Mouse (Mus musculus) kidney, embryonic 14.5 days (tissue): Measurements from ENCODE around the gene Rnft1. TPM values are rescaled to one million over a fixed set of nuclear protein-coding genes. Genes with fewer than 3 reads are reported as not detected.

Experiments
- ATAC-seq: fragments of 200-750 bp; cut with Nextera tagmentation; 2 replicates; pipeline ENCODE4 v1.8.0; 2017; ENCODE audit warnings: moderate number of reproducible peaks, mild to moderate bottlenecking, moderate TSS enrichment, moderate library complexity; ENCODE audit not compliant: low FRiP score, low TSS enrichment
- H3K27ac ChIP-seq: fragments of 300-500 bp; sonication (generic); 2 replicates; pipeline ENCODE4 v1.5.1; 2014; ENCODE audit warnings: low read depth, mild to moderate bottlenecking, low read length, moderate library complexity, mixed read lengths
- H3K27me3 ChIP-seq: fragments of 300-500 bp; sonication (generic); 2 replicates; pipeline ENCODE4 v1.6.1; 2014; ENCODE audit warnings: mild to moderate bottlenecking, low read length; ENCODE audit not compliant: control insufficient read depth, insufficient read depth
- H3K36me3 ChIP-seq: fragments of 300-500 bp; sonication (generic); 2 replicates; pipeline ENCODE4 v1.6.1; 2014; ENCODE audit warnings: low read length, mixed read lengths; ENCODE audit not compliant: control insufficient read depth, insufficient read depth
- H3K4me1 ChIP-seq: fragments of 300-500 bp; sonication (generic); 2 replicates; pipeline ENCODE4 v1.6.1; 2014; ENCODE audit warnings: low read length, mixed read lengths; ENCODE audit not compliant: control insufficient read depth, insufficient read depth
- H3K4me2 ChIP-seq: fragments of 300-500 bp; sonication (generic); replicated peaks from 2 replicates; pipeline ENCODE4 v1.6.1; 2014; ENCODE audit warnings: low read depth, mild to moderate bottlenecking, low read length
- H3K4me3 ChIP-seq: fragments of 300-500 bp; sonication (generic); 2 replicates; pipeline ENCODE4 v1.5.1; 2014; ENCODE audit warnings: mild to moderate bottlenecking, low read length
- H3K9ac ChIP-seq: fragments of 300-500 bp; sonication (generic); 2 replicates; pipeline ENCODE4 v1.6.1; 2014; ENCODE audit warnings: low read depth, mild to moderate bottlenecking, low read length, moderate library complexity
- H3K9me3 ChIP-seq: fragments of 300-500 bp; sonication (generic); 2 replicates; pipeline ENCODE4 v1.6.1; 2016; ENCODE audit warnings: low read length; ENCODE audit not compliant: control insufficient read depth
- WGBS: fragments of 180-500 bp; shearing (Covaris S2); extraction: QIAGEN DNeasy Blood & Tissue Kit; methylation state at CpG from one replicate; pipeline ENCODE4 v1.1.7; 2014; 5-methylcytosine and 5-hydroxymethylcytosine counted together
- polyA plus RNA-seq: library from polyadenylated mRNA; unstranded; fragments of >200 nt; fragmentation: Nextera tagmentation; extraction: Ambion mirVana; gene quantifications from 2 replicates; pipeline ENCODE4 v1.2.1, GENCODE M21; 2014

The Rnft1 gene
- polyA plus RNA-seq, 1 experiment from 2014 or later = 39.0 TPM

- 95% methylated on average over 1 of the region's 1 CpGs for WGBS
- no peak for ATAC-seq
These were observed 63.0 kb downstream of the Rnft1 start for GRCm38 (mm10) chr11:86547412-86547811.

More at GRCm38 (mm10) chr11:86547412-86547811, 63.0 kb downstream of the Rnft1 start:
- no peak overlapping the region for H3K4me2 ChIP-seq
- H3K27ac ChIP-seq = no peak overlapping the region
- no peaks in the 10 kb centered on the region for H3K27me3 ChIP-seq
- peaks cover 11% of the 10 kb centered on the region for H3K4me1 ChIP-seq
- H3K36me3 ChIP-seq = no peaks in the 10 kb centered on the region; the same call in 1 of the 2 replicates
- H3K4me3 ChIP-seq = no peak overlapping the region
- no peak overlapping the region for H3K9ac ChIP-seq
- no peaks in the 10 kb centered on the region for H3K9me3 ChIP-seq

Other genes starting within 250 kb of the Rnft1 start
- 21.7 and 35.7 TPM in 2 replicates for gene Ints2, start 227.1 kb upstream of the Rnft1 start, polyA plus RNA-seq
- gene Med13, start 127.1 kb upstream of the Rnft1 start, polyA plus RNA-seq = 14.3 and 14.9 TPM in 2 replicates
- gene Rps6kb1, start 60.1 kb downstream of the Rnft1 start, polyA plus RNA-seq = 46.0 and 56.1 TPM in 2 replicates
- 11.3 and 13.4 TPM in 2 replicates for gene Tubd1, start 60.3 kb downstream of the Rnft1 start, polyA plus RNA-seq
- gene Vmp1, start 199.2 kb downstream of the Rnft1 start, polyA plus RNA-seq = 139 and 141 TPM in 2 replicates
- 38.6 and 41.1 TPM in 2 replicates for gene Ptrh2, start 199.3 kb downstream of the Rnft1 start, polyA plus RNA-seq